Mouse (Mus musculus) embryo, embryonic 9.5 days (tissue): ENCODE measurements at regions not wholly inside any gene's neighbourhood (a gene's known extent, or its start where the extent isn't known, plus 50 kb on each side); places are given as distances from the start of the nearest gene placed in this dataset.
A peak's percentile ranks its signal among the peaks of the same experiment; 100 is the strongest.
"Not testable (repeated sequence)": the region's sequence is repeated elsewhere in the genome, so short reads cannot be mapped to it uniquely, and the experiment has no call there.

Source experiments
- DNase-seq: peaks from one replicate; pipeline ENCODE4 v3.0.0-alpha.2; 2017; ENCODE audit errors: extremely low spot score

DNA sequence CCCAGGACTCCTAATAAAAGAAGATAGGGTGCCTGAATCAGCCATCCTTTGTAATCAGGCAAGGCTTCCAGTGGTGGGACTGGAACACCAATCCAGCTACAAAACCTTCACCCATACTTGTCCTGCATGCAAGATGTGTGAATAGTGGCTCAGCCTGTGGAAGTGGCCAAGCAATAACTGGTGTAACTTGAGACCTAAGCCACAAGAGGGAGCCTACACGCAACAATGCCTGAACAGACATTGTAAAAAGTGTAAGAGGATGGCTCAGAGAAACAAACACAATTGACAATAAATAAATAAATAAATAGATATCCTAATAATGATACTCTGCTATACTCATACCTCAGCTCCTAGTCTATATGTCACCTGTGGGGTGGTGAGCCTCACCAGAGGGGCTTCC, 781.5 kb upstream of the Cdh20 start:
- DNase-seq: peak; percentile 6

DNA sequence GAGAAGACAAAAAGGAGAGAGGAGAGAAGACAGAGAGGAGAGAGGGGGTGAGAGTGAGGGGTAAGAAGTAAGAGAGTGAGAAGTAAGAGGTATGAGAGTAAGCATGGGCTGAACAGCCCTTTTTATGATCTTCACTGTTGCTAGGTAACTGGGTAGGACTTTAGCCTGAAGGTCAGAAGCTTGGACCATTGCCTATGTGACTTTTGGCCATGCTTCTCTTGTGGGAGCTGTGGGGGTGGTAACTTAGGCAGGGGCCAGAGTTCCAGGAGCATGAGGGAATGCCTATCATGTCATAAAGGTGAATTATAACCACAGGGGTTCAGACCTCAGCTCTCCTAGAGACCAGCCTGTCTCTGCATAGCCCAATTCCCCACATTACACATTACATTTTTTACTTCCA, 765.4 kb upstream of the Cdh20 start:
- DNase-seq: not testable (repeated sequence)

DNA sequence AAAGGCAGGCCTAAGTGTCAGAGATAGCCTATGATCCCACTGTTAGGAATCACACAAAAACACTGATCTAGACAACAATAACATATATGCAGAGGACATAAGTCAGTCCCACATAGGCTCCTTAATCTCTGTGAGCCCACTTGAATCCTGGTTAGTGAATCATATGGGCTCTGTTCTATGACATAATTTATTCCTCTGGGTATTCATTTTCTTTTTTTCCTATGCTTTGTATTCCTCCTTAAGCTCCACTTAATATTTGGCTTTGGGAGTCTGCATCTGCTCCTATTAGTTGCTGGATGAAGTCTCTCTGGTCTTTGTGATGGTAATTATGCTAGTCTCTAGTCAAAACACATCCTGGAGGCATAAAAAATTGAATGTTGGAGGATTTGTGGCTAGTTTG, 738.7 kb upstream of the Cdh20 start:
- no peak for DNase-seq

- no peak for DNase-seq
These were observed 719.9 kb upstream of the Cdh20 start for GRCm38 (mm10) chr1:104048440-104048839.

GRCm38 (mm10) chr1:104049169-104049948, 719.0 kb upstream of the Cdh20 start:
- DNase-seq: no peak
